Mouse (Mus musculus) ovary, postnatal 36 days (tissue): Measurements from ENCODE around the gene Pou2f1.

Experiments used
- DNase-seq: peaks from one replicate; pipeline ENCODE4 v3.0.0; 2022; ENCODE audit warnings: low spot score, mixed read lengths

The Pou2f1 gene

DNA sequence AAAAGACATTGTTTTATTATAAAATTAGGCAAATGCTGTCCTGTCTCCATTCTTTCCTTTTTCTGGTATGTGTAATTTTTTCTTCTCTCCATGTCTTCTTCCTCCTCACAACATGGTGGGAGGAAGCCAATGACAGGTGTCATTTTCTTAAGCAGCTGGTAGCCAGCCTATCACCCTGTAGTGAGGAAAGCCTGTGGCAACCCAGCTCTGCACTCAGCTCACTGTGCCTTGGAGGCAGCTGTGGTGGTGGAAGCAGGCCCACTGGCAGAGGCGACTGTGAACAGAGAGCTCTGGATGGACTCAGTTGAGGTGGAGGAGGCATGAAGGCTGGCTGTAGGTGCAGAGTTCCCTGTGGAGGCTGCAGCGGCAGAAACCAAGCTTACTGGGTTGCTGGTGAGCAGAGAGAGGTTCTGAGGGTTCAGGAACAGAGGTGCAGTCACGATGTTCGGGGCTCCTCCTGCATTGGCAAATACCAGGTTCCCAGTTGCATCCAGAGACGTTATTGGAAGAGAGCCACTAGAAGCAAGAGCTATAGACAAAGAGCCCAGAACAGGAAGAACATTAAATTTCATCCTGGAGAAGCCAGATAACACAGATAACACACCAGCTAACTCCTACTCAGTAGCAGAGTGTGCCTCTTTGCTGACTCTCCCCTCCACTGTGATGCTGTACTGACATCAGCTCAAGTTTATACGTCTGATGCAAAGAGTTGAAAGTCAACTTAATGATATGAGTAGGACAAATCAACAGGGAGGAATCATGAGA, 126.8 kb downstream of the Pou2f1 start:
- DNase-seq: no peak

DNA sequence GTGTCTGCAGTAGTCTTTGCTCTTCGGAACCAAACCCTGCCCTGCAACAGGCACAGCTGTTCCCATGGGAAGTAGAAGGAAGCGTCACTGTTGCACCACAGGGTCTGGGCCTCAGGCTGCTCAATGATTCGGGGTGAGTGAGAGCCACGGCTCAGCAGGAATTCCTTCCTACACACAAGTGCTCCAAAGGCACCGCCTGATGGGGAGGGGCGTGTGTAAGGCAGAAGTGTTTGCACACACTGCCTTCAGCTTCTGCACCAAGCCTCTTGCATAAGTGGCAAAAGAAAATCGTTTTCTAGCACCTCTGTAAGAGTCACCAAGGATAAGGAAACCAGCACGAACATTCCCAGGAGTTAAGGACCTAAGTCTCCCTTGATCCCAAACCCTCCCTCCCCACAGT, 127.8 kb downstream of the Pou2f1 start:
- no peak for DNase-seq

GRCm38 (mm10) chr1:165868659-165869058, 133.8 kb downstream of the Pou2f1 start:
- DNase-seq: no peak

DNA sequence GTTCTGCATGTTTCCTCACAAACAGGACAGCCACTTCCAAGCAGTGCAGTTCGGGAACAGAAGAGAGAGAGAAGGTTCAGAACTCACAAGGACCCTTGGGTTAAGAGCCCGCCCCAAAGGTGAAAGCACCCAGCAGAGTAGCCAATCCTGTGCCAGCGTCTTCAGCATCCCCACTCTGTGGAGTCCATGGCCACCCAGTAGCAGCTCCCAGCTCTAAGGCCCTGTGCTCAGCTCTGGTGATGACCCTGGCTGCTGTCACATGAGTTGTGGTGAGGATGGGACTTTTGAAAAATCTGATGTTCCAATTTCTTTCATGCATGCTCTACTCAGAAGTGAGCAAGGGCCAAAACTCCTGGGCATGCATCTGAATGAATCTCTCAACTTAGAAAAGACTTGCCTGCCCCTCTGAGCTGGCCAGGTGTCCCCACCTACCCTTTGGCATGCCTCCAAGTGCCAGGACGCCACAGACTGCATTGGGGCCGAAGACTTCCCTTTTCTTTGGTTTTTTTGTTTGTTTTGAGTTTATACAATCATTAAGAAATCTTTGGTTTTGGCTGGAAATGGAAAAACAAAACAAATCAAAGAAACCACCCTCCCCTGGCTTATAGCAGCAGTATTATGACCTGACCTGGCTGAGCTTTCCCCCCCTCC, 135.7 kb downstream of the Pou2f1 start:
- no peak for DNase-seq

DNA sequence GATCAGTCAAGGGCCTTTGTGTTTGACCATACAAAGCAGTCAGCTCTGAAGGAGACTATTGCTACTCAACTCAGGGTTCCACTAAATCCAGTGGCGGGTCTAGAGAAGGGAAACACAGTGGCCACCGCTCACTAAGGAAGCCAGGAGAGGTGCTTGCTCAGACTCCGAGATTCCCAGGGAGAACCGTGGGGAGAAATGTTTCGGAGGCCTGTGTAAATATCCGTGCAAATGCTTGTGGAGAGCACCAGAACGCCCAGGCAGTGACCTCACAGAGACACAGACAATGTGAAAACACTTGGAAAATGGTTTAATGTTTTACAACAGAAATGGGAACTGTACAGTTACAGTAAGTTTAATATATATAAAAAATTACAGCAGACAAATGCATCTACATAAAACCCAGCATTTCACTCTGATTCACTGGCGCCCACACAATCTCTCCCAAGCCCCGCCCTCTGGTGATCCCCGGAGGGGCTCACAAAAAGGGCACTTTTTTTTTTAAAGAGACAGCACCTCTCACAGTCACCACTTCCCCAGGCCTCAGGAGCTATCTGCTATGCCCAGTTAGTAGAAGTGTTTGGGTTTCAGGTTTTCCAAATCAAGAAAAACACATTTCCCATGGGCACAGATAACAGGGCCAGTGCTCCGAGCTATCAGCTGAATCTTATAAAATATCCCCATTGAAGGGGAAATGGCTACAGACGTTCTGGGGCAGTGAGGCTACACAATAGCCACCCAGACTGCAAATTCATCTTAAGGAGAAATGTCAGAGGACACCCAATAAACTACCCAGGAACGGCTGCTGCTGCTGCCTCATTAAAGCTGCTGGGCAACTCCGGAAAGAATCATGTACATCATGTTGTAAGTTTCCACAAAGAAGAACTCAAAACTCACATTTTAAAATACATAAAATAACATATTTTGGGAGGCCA, 137.3 kb downstream of the Pou2f1 start:
- no peak for DNase-seq

DNA sequence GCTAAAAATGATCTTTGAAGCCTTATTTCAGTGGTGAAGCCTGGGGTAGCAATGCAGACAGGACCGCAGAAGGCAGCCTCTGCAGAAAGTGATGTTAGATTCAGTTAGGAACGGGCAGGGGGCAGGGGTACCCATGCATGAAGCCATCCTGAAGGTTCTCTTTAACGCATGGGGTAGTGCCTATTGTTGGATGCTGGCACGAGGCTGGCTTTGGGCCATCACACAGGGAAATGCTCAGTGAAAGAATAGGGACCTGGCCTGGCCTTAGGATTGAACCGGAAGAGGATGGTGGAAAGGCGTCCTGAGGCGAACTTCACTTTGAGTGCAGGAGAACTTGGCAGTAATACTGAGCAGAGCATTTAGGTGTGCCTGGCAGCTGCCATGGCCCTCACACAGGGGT, 140.4 kb downstream of the Pou2f1 start:
- DNase-seq: no peak

GRCm38 (mm10) chr1:165861235-165861609, 141.3 kb downstream of the Pou2f1 start:
- DNase-seq: no peak

GRCm38 (mm10) chr1:165860373-165861234, 141.9 kb downstream of the Pou2f1 start:
- no peak for DNase-seq

- no peak for DNase-seq
Observed at GRCm38 (mm10) chr1:165858356-165858755, 144.1 kb downstream of the Pou2f1 start.

GRCm38 (mm10) chr1:165857279-165857678, 145.2 kb downstream of the Pou2f1 start:
- no peak for DNase-seq

DNA sequence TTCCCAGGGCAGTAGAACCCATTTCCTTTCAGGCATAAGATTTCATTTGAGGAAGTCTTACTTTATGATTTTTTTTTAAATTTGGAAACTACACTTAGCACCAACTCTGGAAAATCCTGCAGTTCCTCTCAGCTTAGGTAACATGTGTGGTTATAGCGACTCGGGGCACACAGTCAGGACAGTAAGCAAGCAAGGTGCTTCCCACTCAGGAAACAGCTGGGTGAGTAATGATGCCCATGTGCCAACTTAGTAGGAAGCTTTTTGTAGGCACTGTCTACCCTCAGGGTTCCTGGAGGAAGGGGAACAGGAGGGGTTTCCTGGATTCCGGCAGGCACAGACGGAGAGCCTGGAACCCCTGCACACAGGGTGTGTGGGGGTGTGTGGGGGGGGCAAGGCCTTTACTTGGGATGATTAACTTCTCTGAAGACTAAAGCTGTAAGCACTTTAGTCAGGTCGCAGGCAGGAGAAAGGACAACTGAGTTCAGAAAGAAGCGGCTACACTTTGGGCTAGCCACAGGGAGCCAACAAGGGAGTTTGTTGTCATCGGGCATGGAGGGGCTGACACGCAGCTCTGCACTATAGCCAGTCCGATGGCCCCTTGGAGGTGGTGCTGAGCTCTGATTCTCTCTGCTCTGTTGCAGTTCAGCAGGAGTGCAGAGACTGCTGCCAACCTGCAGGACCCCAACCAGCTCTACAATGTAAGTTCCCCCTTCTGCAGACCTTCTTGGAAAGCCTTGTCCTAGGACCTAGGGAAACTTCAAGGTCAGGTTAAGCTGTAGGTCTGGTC, 146.5 kb downstream of the Pou2f1 start:
- no peak for DNase-seq

- DNase-seq: peak; percentile 62
Observed at GRCm38 (mm10) chr1:165853729-165854420, 148.6 kb downstream of the Pou2f1 start.

GRCm38 (mm10) chr1:165853131-165853721, 149.3 kb downstream of the Pou2f1 start:
- no peak for DNase-seq

GRCm38 (mm10) chr1:165852131-165852530, 150.3 kb downstream of the Pou2f1 start:
- DNase-seq: no peak

GRCm38 (mm10) chr1:165849458-165850445, 152.7 kb downstream of the Pou2f1 start:
- DNase-seq: no peak

DNA sequence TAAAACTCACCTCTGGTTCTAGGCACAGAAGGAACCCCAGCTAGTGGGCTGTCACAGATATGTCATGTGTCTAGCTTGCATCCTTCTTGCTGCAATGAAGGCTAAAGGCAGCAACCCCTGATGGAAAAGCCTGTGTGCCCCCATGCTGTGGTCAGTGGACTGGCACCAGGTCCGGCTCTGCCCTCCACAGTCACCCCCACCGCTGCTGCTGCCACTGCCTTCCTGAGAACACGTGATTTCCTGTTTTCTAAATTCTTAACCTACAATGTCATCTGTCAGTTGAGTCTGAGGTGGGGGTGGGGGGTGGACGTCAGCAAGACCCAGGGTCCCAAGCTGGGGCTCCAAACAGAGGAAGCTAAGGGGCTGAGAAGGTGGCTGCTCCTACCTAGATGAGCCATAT, 153.6 kb downstream of the Pou2f1 start:
- no peak for DNase-seq

- no peak for DNase-seq
Observed at GRCm38 (mm10) chr1:165848417-165848816, 154.1 kb downstream of the Pou2f1 start.

GRCm38 (mm10) chr1:165845366-165845765, 157.1 kb downstream of the Pou2f1 start:
- no peak for DNase-seq

DNA sequence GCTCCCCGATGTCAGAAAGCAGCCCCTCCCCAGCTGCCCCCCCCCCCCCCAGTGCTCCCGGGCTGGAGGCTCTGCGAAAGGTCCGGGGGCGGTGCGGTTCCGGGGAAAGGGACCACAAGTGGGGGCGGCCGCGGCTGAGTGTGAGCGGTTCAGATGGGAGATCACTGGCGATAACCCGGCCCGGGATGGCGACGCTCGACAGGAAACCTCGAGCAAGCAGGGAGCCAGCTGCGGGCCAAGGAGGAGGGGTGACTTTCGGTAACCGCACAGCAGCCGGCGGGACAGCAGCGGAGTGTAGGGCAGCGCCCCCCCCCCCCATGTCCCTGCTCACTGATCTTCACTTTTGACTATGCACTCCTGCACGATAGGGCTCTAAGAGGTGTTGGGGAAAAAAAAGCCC, 157.5 kb downstream of the Pou2f1 start:
- peak; percentile 29 for DNase-seq
